Mouse (Mus musculus) G1E (cell line): ENCODE results near the gene Rnf215. TPM values are rescaled to one million over a fixed set of nuclear protein-coding genes. Genes with fewer than 3 reads are reported as not detected.

ENCODE experiments used
- ATAC-seq: 2 replicates; pipeline ENCODE4 v1.8.0; 2016; ENCODE audit warnings: mild to moderate bottlenecking; ENCODE audit not compliant: insufficient number of reproducible peaks, poor library complexity, low FRiP score, severe bottlenecking; ENCODE audit errors: extremely low read depth
- DNase-seq: peaks from one replicate; pipeline ENCODE4 v3.0.0; 2012; ENCODE audit warnings: low spot score
- H3K27me3 ChIP-seq: 2 replicates; pipeline ENCODE4 v1.6.1; 2012; ENCODE audit warnings: mild to moderate bottlenecking, low read length, inconsistent platforms; ENCODE audit not compliant: insufficient read depth
- H3K36me3 ChIP-seq: replicated peaks from 2 replicates; pipeline ENCODE3; 2012; ENCODE audit warnings: mild to moderate bottlenecking, inconsistent platforms
- H3K4me1 ChIP-seq: 2 replicates; pipeline ENCODE4 v1.6.1; 2012; ENCODE audit warnings: low read depth, low read length, inconsistent platforms, mixed read lengths; ENCODE audit not compliant: insufficient read depth
- H3K4me3 ChIP-seq: 2 replicates; pipeline ENCODE4 v1.5.1; 2012; ENCODE audit warnings: low read depth, mild to moderate bottlenecking, inconsistent platforms, low read length, moderate library complexity, mixed read lengths
- H3K9me3 ChIP-seq: replicated peaks from 2 replicates; pipeline ENCODE4 v1.6.1; 2012; ENCODE audit warnings: inconsistent platforms
- CTCF ChIP-seq: IDR thresholded peaks from 2 replicates; pipeline ENCODE4 v1.5.1; 2012; ENCODE audit warnings: low read depth, low read length, inconsistent platforms, mixed read lengths
- GATA1 ChIP-seq: IDR thresholded peaks from 2 replicates; pipeline ENCODE4 v1.6.1; 2012; ENCODE audit warnings: borderline replicate concordance, low read length, inconsistent platforms, mixed read lengths
- GATA2 ChIP-seq: IDR thresholded peaks from 2 replicates; pipeline ENCODE4 v1.6.1; 2012; ENCODE audit warnings: low read depth, low read length, inconsistent platforms, borderline replicate concordance
- POLR2AphosphoS5 ChIP-seq: IDR thresholded peaks from 2 replicates; pipeline ENCODE4 v1.6.1; 2012; ENCODE audit warnings: low read depth, low read length, inconsistent platforms; ENCODE audit not compliant: insufficient replicate concordance
- TAL1 ChIP-seq: conservative IDR thresholded peaks from 2 replicates; pipeline ENCODE4 v1.6.1; 2012; ENCODE audit warnings: low read depth, low read length, inconsistent platforms, mixed read lengths
- polyA plus RNA-seq: library from polyadenylated mRNA; stranded (reverse); fragments of >175 nt; gene quantifications from 2 replicates; pipeline ENCODE4 v1.2.3, GENCODE M21; 2012
- total RNA-seq, 2 experiments: library from RNA; stranded (forward) in 1 of 2; stranded (reverse) in 1 of 2; fragments of 200-1000 nt in 1 of 2; fragments of >200 nt in 1 of 2; fragmentation: Nextera tagmentation in 1 of 2; gene quantifications; 2 replicates each; pipeline ENCODE4 v1.2.3; 2014 to 2017

Gene Rnf215
- total and polyA plus RNA-seq, 3 experiments = 2.8 to 12.9 (median 5.1) TPM

- Histone ChIP-seq H3K36me3 (peaks cover 6% of the 10 kb centered on the region), H3K27me3 (peaks cover 73% of the 10 kb centered on the region), H3K4me3 (no peak overlapping the region), H3K9me3 (no peaks in the 10 kb centered on the region), H3K4me1 (peaks cover 55% of the 10 kb centered on the region)
- ATAC-seq (no peak), DNase-seq (no peak)
- TF ChIP-seq CTCF (no peak), TAL1 (no peak), GATA2 (no peak), POLR2AphosphoS5 (no peak), GATA1 (no peak)
Measured at GRCm38 (mm10) chr11:4117372-4118071, 17.5 kb upstream of the Rnf215 start.

- H3K27me3 ChIP-seq = peaks cover 66% of the 10 kb centered on the region
- DNase-seq (no peak), ATAC-seq (no peak)
- no peak for TF ChIP-seq CTCF
- TF ChIP-seq GATA2 = no peak
- TF ChIP-seq GATA1 = no peak
- TF ChIP-seq POLR2AphosphoS5 = no peak
- no peak for TF ChIP-seq TAL1
- H3K4me1 ChIP-seq = peaks cover 63% of the 10 kb centered on the region
- peak overlapping the region; percentile 65; the same call in 1 of the 2 replicates for H3K4me3 ChIP-seq
- peaks cover 6% of the 10 kb centered on the region for H3K36me3 ChIP-seq
- H3K9me3 ChIP-seq = no peaks in the 10 kb centered on the region
Measured at GRCm38 (mm10) chr11:4118081-4118921, 16.7 kb upstream of the Rnf215 start.

GRCm38 (mm10) chr11:4119635-4120034 is 15.4 kb upstream of the Rnf215 start:
- peaks cover 72% of the 10 kb centered on the region for H3K4me1 ChIP-seq
- H3K36me3 ChIP-seq = peaks cover 6% of the 10 kb centered on the region
- no peak for DNase-seq
- H3K9me3 ChIP-seq = no peaks in the 10 kb centered on the region
- no peak overlapping the region for H3K4me3 ChIP-seq
- H3K27me3 ChIP-seq = peaks cover 59% of the 10 kb centered on the region
- ATAC-seq = no peak
- no peak for TF ChIP-seq CTCF
- TF ChIP-seq TAL1 = no peak
- no peak for TF ChIP-seq GATA1
- TF ChIP-seq POLR2AphosphoS5 = no peak
- TF ChIP-seq GATA2 = no peak

DNA sequence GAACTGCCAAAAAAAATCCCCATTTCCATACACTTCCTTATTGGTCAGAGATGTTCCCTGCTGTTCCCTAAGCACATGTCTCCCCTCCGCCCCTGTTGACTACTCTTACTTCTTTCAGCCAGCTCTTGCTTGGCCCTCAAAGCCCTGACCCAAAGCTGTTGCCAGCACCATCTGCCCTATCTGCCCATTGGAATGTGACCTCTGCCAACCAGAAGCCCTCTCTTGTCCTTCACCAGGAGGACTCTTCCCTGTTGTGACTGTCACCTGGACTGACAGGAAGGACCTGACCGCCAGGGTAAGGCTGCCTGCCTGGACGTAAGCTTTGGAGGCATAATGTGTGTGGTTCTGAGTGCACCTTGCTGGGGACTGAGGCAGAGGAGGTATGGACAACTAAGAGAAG is 13.3 kb upstream of the Rnf215 start:
- Histone ChIP-seq H3K4me3 (no peak overlapping the region), H3K36me3 (peaks cover 6% of the 10 kb centered on the region), H3K27me3 (peaks cover 45% of the 10 kb centered on the region), H3K4me1 (peaks cover 64% of the 10 kb centered on the region), H3K9me3 (no peaks in the 10 kb centered on the region; the same call in 1 of the 2 replicates)
- no peak for DNase-seq
- no peak for ATAC-seq
- TF ChIP-seq POLR2AphosphoS5 (no peak), GATA1 (no peak)

DNA sequence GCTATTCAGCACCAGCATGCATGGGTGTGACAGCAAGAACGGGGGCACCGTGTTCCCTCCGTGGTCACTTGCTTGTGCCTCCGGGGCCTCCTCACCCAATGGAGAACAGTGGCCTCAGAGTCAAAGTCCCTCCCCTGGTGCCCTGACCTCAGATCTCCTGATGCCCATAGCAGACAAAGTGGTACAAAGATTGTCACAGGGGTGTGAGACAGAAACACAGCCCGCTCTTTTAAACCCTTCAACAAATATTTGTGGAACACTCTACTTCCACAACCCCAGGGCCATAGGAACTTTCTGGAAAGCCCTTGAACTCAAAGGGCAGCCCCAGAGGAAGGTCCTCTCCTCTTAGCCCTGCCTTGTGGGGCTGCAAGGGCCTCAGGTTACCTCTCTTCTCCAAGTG is 12.8 kb upstream of the Rnf215 start:
- H3K36me3 ChIP-seq = peaks cover 6% of the 10 kb centered on the region
- TF ChIP-seq TAL1 = no peak
- TF ChIP-seq GATA2 = no peak
- TF ChIP-seq GATA1 = no peak
- TF ChIP-seq POLR2AphosphoS5 = no peak
- no peak for TF ChIP-seq CTCF
- peaks cover 40% of the 10 kb centered on the region for H3K27me3 ChIP-seq
- peaks cover 58% of the 10 kb centered on the region for H3K4me1 ChIP-seq
- H3K4me3 ChIP-seq = peak overlapping the region; percentile 67; the same call in 1 of the 2 replicates
- no peak for ATAC-seq
- no peak for DNase-seq
- H3K9me3 ChIP-seq = no peaks in the 10 kb centered on the region; the same call in 1 of the 2 replicates

DNA sequence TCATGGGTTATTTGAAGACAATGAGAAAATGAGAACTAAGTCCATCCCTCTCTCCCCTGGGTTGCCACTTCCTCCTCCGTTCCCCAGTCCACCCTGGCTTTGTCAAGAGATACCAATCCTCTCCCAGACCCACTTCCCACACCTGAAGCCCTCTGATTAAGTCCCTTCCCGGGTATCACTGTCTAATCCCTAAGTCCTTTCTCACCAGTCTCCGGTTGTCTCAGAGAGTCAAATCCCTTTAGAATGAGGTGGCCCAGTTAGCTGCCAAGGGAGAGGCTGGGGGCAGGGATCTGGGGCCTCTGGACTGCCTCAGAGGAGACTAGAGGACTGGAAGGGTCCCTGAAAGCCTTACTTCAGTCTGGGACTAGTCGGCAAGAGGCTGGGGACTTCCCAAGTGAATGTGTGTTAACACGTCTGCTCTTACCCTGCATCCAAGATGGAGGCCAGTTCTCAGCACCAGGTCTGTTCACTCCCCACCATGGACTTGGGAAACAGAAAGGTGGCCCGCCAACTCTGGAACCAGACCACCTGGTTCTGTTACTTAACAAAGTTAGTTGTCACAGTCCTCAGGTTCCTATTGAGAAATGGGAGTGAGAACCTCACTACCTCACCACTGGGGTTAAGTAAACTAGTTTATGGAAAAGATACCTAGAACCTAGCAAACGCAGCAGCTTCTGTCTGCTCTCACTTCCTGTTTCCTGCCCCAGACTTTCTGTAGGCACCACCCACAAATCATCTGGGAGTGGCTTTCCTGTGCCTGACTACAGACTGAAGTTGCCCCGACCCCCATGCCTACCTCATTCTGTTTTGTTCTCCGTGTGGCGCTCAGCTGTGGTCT is 12.0 kb upstream of the Rnf215 start, which contains the start of gene Sec14l2:
Sec14l2 (minus strand) TSS at position 674 of the 838 bp plus-strand sequence.
- TF ChIP-seq POLR2AphosphoS5 (no peak), TAL1 (no peak), GATA2 (no peak), GATA1 (no peak), CTCF (no peak)
- H3K36me3 ChIP-seq = peaks cover 6% of the 10 kb centered on the region
- peaks cover 33% of the 10 kb centered on the region for H3K27me3 ChIP-seq
- ATAC-seq = peak; percentile 62
- peak; percentile 72 for DNase-seq
- H3K9me3 ChIP-seq = no peaks in the 10 kb centered on the region; the same call in 1 of the 2 replicates
- peaks cover 53% of the 10 kb centered on the region for H3K4me1 ChIP-seq
- H3K4me3 ChIP-seq = peak within 1 kb of the TSS; percentile 67
